Mouse (Mus musculus) testis, adult 2 months (tissue): ENCODE results near the gene Chtf18. TPM values are rescaled to one million over a fixed set of nuclear protein-coding genes. Genes with fewer than 3 reads are reported as not detected.
A peak's percentile ranks its signal among the peaks of the same experiment; 100 is the strongest.

Experiments
- H3K27ac ChIP-seq: fragments of 200-500 bp; 2 replicates; pipeline ENCODE4 v1.5.1; 2012; ENCODE audit warnings: low read depth, low read length; ENCODE audit not compliant: control insufficient read depth, insufficient read depth
- H3K27me3 ChIP-seq: fragments of 200-500 bp; 2 replicates; pipeline ENCODE4 v1.6.1; 2012; ENCODE audit warnings: mild to moderate bottlenecking, low read length, moderate library complexity; ENCODE audit not compliant: control insufficient read depth, insufficient read depth
- H3K36me3 ChIP-seq: fragments of 200-500 bp; 2 replicates; pipeline ENCODE4 v1.6.1; 2012; ENCODE audit warnings: mild to moderate bottlenecking, low read length; ENCODE audit not compliant: control insufficient read depth, insufficient read depth
- H3K4me1 ChIP-seq: fragments of 200-500 bp; 2 replicates; pipeline ENCODE4 v1.6.1; 2012; ENCODE audit warnings: low read length; ENCODE audit not compliant: control insufficient read depth, insufficient read depth
- H3K4me3 ChIP-seq: fragments of 200-500 bp; 2 replicates; pipeline ENCODE4 v1.5.1; 2012; ENCODE audit warnings: low read depth, mild to moderate bottlenecking, low read length, moderate library complexity, mixed read lengths; ENCODE audit not compliant: control insufficient read depth
- CTCF ChIP-seq: fragments of 200-500 bp; IDR thresholded peaks from 2 replicates; pipeline ENCODE4 v1.5.1; 2012; ENCODE audit warnings: low read depth, mild to moderate bottlenecking, inconsistent platforms, low read length, moderate library complexity; ENCODE audit not compliant: control insufficient read depth, insufficient read depth, insufficient replicate concordance
- POLR2A ChIP-seq: fragments of 200-500 bp; IDR thresholded peaks from 2 replicates; pipeline ENCODE4 v1.6.1; 2012; ENCODE audit warnings: low read depth, mild to moderate bottlenecking, inconsistent platforms, low read length, moderate library complexity; ENCODE audit not compliant: control insufficient read depth
- polyA plus RNA-seq: library from polyadenylated mRNA; depleted of rRNA; stranded (reverse); fragments of >200 nt; gene quantifications from 2 replicates; pipeline ENCODE4 v1.2.3, GENCODE M21; 2012; rRNA removed

Gene Chtf18
- 16.1 and 18.9 TPM in 2 replicates for polyA plus RNA-seq

DNA sequence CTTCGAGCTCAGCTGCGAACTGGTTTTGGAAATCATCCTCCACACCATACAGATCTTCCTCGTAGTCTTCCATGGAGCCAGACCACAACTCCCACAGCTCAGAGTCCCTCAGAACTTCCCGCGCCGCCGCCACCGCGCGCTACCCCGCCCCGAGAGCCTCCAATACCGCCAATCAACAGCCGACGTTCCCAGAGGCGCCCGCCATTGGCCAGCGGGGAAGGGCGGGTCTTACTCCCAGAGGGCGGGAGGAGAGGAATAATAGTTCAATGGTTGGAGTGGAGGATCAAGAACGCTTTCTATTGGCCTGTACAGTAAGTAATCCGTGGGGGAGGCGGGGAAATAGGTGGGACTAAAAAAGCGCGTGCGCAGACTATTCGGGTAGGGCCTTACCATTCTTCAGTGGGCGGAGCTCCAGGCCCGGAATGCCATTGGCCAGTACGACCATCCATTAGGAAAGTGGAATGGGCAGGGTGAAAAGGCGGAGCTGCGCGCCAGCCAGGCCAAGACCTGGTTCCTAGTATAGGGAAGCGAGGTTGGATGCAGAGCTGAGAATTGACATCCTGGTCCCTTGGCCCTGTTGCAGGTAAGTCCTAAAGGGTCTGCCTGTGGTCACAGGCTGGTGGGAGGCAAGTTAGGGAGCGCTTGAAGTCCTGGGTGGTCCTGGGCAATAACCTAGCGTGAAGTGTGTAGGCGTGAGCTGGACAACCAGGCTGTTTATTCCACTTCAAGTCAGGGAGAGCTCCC lies at the start of gene Chtf18, which contains the start of gene Rpusd1:
Chtf18 (minus strand) TSS at position 155 of the 744 bp plus-strand sequence.
Rpusd1 (plus strand) TSS at position 406 of the 744 bp plus-strand sequence.
- Histone ChIP-seq H3K27me3 (no peaks in the 10 kb centered on the region), H3K36me3 (no peaks in the 10 kb centered on the region), H3K4me1 (peaks cover 18% of the 10 kb centered on the region), H3K27ac (peak within 1 kb of the TSS; percentile 67), H3K4me3 (peak within 1 kb of the TSS; percentile 91)
- no peak for TF ChIP-seq CTCF
- peak; percentile 64; the same call in 1 of the 2 replicates for TF ChIP-seq POLR2A

GRCm38 (mm10) chr17:25775318-25776062 lies 48.3 kb upstream of the Chtf18 start:
- Histone ChIP-seq H3K36me3 (peaks cover 2% of the 10 kb centered on the region; the same call in 1 of the 2 replicates), H3K4me3 (no peak overlapping the region), H3K27me3 (no peaks in the 10 kb centered on the region), H3K27ac (no peak overlapping the region), H3K4me1 (peaks cover 5% of the 10 kb centered on the region)
- TF ChIP-seq CTCF: no peak
- TF ChIP-seq POLR2A: no peak

DNA sequence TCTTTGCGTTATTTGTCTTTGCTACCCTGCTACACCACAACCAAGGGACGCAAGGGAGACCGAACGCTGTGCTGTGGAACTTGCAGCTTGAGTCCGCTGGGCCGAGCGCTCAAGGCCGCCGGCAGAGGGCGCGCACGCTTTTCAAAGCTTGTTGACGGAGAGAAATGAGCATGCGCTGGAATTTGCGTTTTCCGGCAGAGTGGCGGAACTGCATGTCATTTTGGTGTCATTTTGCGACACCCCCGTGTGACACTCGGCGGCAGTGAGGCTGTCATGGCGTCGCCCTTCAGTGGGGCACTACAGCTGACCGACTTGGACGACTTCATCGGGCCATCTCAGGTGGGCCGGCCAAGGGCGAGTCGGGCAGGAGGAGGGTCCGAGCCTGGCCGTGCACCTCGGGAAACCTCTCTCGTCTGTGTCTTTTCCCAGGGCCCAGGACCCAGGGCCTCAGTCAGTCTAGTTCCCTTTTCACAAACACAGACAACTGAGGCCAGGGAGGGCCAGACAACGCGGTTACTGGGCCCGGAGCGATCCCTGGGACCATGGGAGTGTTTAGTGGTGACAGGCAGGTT lies 46.4 kb upstream of the Chtf18 start, which contains the start of gene Narfl:
Narfl (plus strand) TSS at position 228 of the 572 bp plus-strand sequence.
- no peaks in the 10 kb centered on the region for H3K27me3 ChIP-seq
- peaks cover 5% of the 10 kb centered on the region for H3K4me1 ChIP-seq
- peak within 1 kb of the TSS; percentile 92 for H3K4me3 ChIP-seq
- H3K27ac ChIP-seq: no peak within 1 kb of the TSS
- H3K36me3 ChIP-seq: peaks cover 2% of the 10 kb centered on the region; the same call in 1 of the 2 replicates
- TF ChIP-seq CTCF: peak; percentile 95; the same call in 1 of the 2 replicates
- TF ChIP-seq POLR2A: peak; percentile 62; the same call in 1 of the 2 replicates

- peaks cover 3% of the 10 kb centered on the region for H3K4me1 ChIP-seq
- no peak overlapping the region for H3K4me3 ChIP-seq
- no peaks in the 10 kb centered on the region for H3K36me3 ChIP-seq
- no peak overlapping the region for H3K27ac ChIP-seq
- no peak for TF ChIP-seq POLR2A
- no peak for TF ChIP-seq CTCF
- H3K27me3 ChIP-seq: no peaks in the 10 kb centered on the region
Measured at GRCm38 (mm10) chr17:25769331-25769730, 42.1 kb upstream of the Chtf18 start.

- Histone ChIP-seq H3K4me1 (peaks cover 3% of the 10 kb centered on the region; the same call in 1 of the 2 replicates), H3K27me3 (no peaks in the 10 kb centered on the region), H3K27ac (no peak overlapping the region), H3K4me3 (no peak overlapping the region), H3K36me3 (no peaks in the 10 kb centered on the region)
- TF ChIP-seq CTCF (no peak), POLR2A (no peak)
Measured at GRCm38 (mm10) chr17:25765886-25766285, 38.7 kb upstream of the Chtf18 start.

- no peaks in the 10 kb centered on the region for H3K36me3 ChIP-seq
- H3K27ac ChIP-seq: no peak overlapping the region
- no peak for TF ChIP-seq CTCF
- TF ChIP-seq POLR2A: no peak
- H3K4me3 ChIP-seq: peak overlapping the region; percentile 10; the same call in 1 of the 2 replicates
- H3K4me1 ChIP-seq: peaks cover 3% of the 10 kb centered on the region; the same call in 1 of the 2 replicates
- no peaks in the 10 kb centered on the region for H3K27me3 ChIP-seq
Measured at GRCm38 (mm10) chr17:25762591-25762990, 35.4 kb upstream of the Chtf18 start.

DNA sequence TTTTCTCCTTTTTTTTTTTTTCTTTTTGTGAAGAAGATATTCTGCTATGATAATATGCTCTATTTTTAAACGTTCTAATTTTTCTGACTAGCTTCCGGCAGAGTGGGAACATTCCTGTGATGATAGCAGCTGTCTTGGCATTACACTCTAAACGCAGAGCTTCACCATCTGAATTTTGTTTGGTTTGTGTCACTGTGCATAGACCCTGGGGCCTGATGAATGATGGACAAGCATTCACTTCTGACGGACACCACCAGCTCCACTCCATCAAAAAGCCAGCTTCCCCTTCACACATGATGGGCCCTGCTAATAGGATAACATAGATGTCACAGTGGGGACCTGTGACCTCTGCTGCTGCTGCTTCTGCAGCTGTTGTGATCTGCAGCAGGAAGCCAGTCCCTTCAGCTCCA lies 34.3 kb upstream of the Chtf18 start:
- Histone ChIP-seq H3K4me1 (peaks cover 3% of the 10 kb centered on the region; the same call in 1 of the 2 replicates), H3K27me3 (no peaks in the 10 kb centered on the region), H3K4me3 (peak overlapping the region; percentile 17), H3K27ac (0 out of 2 replicates have a peak overlapping the region, but pooled peaks have one; percentile 5), H3K36me3 (no peaks in the 10 kb centered on the region)
- TF ChIP-seq POLR2A (no peak), CTCF (no peak)
